Mouse (Mus musculus): ENCODE measurements around the gene Kif27. TPM values are rescaled to one million over a fixed set of nuclear protein-coding genes. Genes with fewer than 3 reads are reported as not detected.

Gene Kif27
- polyA plus RNA-seq, 1 experiment = 60.5 TPM

GRCm38 (mm10) chr13:58273411-58274258, 85.3 kb downstream of the Kif27 start:
- TF ChIP-seq POLR2A (IDR thresholded peaks at IDR 0.05; ENCODE audit: control insufficient read depth, low read depth, low read length) (peak; percentile 3; the same call in 1 of the 2 replicates), CTCF (IDR thresholded peaks at IDR 0.05; ENCODE audit: control insufficient read depth, insufficient read depth, insufficient replicate concordance, low read depth, low read length) (no peak)
- Histone ChIP-seq H3K4me3 (ENCODE audit: control insufficient read depth, low read depth, low read length) (peak overlapping the region; percentile 98), H3K4me1 (ENCODE audit: control insufficient read depth, insufficient read depth, low read length) (peaks cover 16% of the 10 kb centered on the region), H3K36me3 (ENCODE audit: control insufficient read depth, insufficient read depth, low read length) (peaks cover 2% of the 10 kb centered on the region), H3K27me3 (ENCODE audit: control insufficient read depth, insufficient read depth, low read length) (no peaks in the 10 kb centered on the region), H3K27ac (ENCODE audit: control insufficient read depth, insufficient read depth, low read depth, low read length) (peak overlapping the region; percentile 88)

DNA sequence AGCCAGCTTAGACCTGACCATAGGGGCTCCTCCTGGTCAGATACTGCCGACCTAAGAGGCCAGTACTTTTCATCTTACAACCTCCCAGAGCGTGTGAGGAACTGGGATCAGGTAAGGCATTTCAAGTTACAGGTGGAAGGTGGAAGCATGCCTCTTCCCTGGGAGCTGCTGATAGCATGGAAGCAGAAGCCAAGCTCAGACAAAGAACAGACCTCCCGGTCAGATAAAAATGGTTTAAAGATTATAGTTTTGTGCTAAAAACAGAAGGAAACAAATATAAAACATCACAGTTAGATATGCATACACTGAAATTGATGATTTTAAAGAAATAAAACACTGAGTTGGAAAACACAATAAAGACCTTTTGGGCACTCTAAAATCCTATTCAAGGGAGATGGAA, 92.1 kb downstream of the Kif27 start:
- Histone ChIP-seq H3K36me3 (ENCODE audit: control insufficient read depth, insufficient read depth, low read length) (peaks cover 2% of the 10 kb centered on the region), H3K4me3 (ENCODE audit: control insufficient read depth, low read depth, low read length) (no peak overlapping the region), H3K4me1 (ENCODE audit: control insufficient read depth, insufficient read depth, low read length) (peaks cover 5% of the 10 kb centered on the region; the same call in 1 of the 2 replicates), H3K27me3 (ENCODE audit: control insufficient read depth, insufficient read depth, low read length) (no peaks in the 10 kb centered on the region), H3K27ac (ENCODE audit: control insufficient read depth, insufficient read depth, low read depth, low read length) (peak overlapping the region; percentile 14)
- TF ChIP-seq POLR2A (IDR thresholded peaks at IDR 0.05; ENCODE audit: control insufficient read depth, low read depth, low read length) = no peak
- TF ChIP-seq CTCF (IDR thresholded peaks at IDR 0.05; ENCODE audit: control insufficient read depth, insufficient read depth, insufficient replicate concordance, low read depth, low read length) = no peak

- Histone ChIP-seq H3K36me3 (ENCODE audit: control insufficient read depth, insufficient read depth, low read length) (peaks cover 3% of the 10 kb centered on the region), H3K4me1 (ENCODE audit: control insufficient read depth, insufficient read depth, low read length) (0 out of 2 replicates have a peak, but pooled peaks cover 2% of the 10 kb centered on the region), H3K27ac (ENCODE audit: control insufficient read depth, insufficient read depth, low read depth, low read length) (no peak overlapping the region), H3K4me3 (ENCODE audit: control insufficient read depth, low read depth, low read length) (no peak overlapping the region), H3K27me3 (ENCODE audit: control insufficient read depth, insufficient read depth, low read length) (no peaks in the 10 kb centered on the region)
- no peak for TF ChIP-seq CTCF (IDR thresholded peaks at IDR 0.05; ENCODE audit: control insufficient read depth, insufficient read depth, insufficient replicate concordance, low read depth, low read length)
- no peak for TF ChIP-seq POLR2A (IDR thresholded peaks at IDR 0.05; ENCODE audit: control insufficient read depth, low read depth, low read length)
These were observed 95.4 kb downstream of the Kif27 start for GRCm38 (mm10) chr13:58263546-58263945.

- no peak for TF ChIP-seq POLR2A (IDR thresholded peaks at IDR 0.05; ENCODE audit: control insufficient read depth, low read depth, low read length)
- no peak for TF ChIP-seq CTCF (IDR thresholded peaks at IDR 0.05; ENCODE audit: control insufficient read depth, insufficient read depth, insufficient replicate concordance, low read depth, low read length)
- Histone ChIP-seq H3K4me1 (ENCODE audit: control insufficient read depth, insufficient read depth, low read length) (0 out of 2 replicates have a peak, but pooled peaks cover 2% of the 10 kb centered on the region), H3K4me3 (ENCODE audit: control insufficient read depth, low read depth, low read length) (no peak overlapping the region), H3K36me3 (ENCODE audit: control insufficient read depth, insufficient read depth, low read length) (peaks cover 4% of the 10 kb centered on the region), H3K27ac (ENCODE audit: control insufficient read depth, insufficient read depth, low read depth, low read length) (peak overlapping the region; percentile 10; the same call in 1 of the 2 replicates), H3K27me3 (ENCODE audit: control insufficient read depth, insufficient read depth, low read length) (no peaks in the 10 kb centered on the region)
These were observed 97.2 kb downstream of the Kif27 start for GRCm38 (mm10) chr13:58261674-58262073.

DNA sequence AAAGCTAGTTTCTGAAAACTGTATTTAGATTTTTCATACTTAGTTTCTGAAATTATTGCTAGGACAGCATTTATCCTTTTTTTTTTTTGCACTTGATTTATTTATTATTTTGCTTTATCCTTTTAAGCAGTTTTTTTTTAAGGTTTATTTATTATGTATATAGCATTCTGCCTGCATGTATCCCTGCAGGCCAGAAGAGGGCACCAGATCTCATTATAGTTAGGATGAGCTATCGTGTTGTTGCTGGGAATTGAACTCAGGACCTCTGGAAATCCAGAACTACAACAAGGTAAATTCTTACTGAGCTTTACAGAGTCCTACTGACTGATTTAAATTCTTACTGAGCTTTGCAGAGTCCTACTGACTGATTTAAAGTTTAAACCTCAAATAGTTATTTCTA, 105.7 kb downstream of the Kif27 start:
- Histone ChIP-seq H3K27me3 (ENCODE audit: control insufficient read depth, insufficient read depth, low read length) (no peaks in the 10 kb centered on the region), H3K36me3 (ENCODE audit: control insufficient read depth, insufficient read depth, low read length) (peaks cover 8% of the 10 kb centered on the region), H3K4me3 (ENCODE audit: control insufficient read depth, low read depth, low read length) (no peak overlapping the region), H3K4me1 (ENCODE audit: control insufficient read depth, insufficient read depth, low read length) (no peaks in the 10 kb centered on the region), H3K27ac (ENCODE audit: control insufficient read depth, insufficient read depth, low read depth, low read length) (no peak overlapping the region)
- TF ChIP-seq POLR2A (IDR thresholded peaks at IDR 0.05; ENCODE audit: control insufficient read depth, low read depth, low read length) = no peak
- no peak for TF ChIP-seq CTCF (IDR thresholded peaks at IDR 0.05; ENCODE audit: control insufficient read depth, insufficient read depth, insufficient replicate concordance, low read depth, low read length)

DNA sequence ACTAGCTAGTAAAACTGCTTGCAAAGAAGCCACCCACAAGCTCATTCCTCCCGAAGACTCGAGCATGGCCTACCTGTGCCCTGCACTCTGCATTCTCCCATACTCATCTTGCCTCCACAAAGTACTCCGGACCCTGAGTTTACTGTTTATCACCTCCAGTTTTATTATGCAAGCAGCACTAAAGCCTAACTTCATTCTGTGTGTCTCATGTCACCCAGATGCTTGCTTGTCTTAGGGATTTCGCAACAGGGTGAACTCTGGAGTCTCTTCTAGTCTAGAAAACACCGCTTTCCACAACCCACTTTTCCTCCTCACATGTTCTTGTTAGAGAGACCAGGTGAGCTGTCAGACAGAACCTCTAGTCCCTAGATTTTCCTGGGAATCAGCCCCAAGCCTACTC, 110.0 kb downstream of the Kif27 start:
- TF ChIP-seq POLR2A (IDR thresholded peaks at IDR 0.05; ENCODE audit: control insufficient read depth, low read depth, low read length) (no peak), CTCF (IDR thresholded peaks at IDR 0.05; ENCODE audit: control insufficient read depth, insufficient read depth, insufficient replicate concordance, low read depth, low read length) (no peak)
- Histone ChIP-seq H3K27me3 (ENCODE audit: control insufficient read depth, insufficient read depth, low read length) (no peaks in the 10 kb centered on the region), H3K27ac (ENCODE audit: control insufficient read depth, insufficient read depth, low read depth, low read length) (no peak overlapping the region), H3K36me3 (ENCODE audit: control insufficient read depth, insufficient read depth, low read length) (peaks cover 6% of the 10 kb centered on the region), H3K4me3 (ENCODE audit: control insufficient read depth, low read depth, low read length) (no peak overlapping the region), H3K4me1 (ENCODE audit: control insufficient read depth, insufficient read depth, low read length) (no peaks in the 10 kb centered on the region)

Other genes with a start within 250 kb of the Kif27 start
- gene Klhl3, start 245.5 kb downstream of the Kif27 start, polyA plus RNA-seq (2012; rRNA removed) = 5.6 TPM in 2 replicates
- gene Hnrnpa0, start 230.6 kb downstream of the Kif27 start, polyA plus RNA-seq (2012; rRNA removed) = 36.8 and 45.7 TPM in 2 replicates
- 6.0 and 6.7 TPM in 2 replicates for gene Idnk, start 201.5 kb downstream of the Kif27 start, polyA plus RNA-seq (2012; rRNA removed)
- 95.2 and 117 TPM in 2 replicates for gene Ubqln1, start 143.5 kb downstream of the Kif27 start, polyA plus RNA-seq (2012; rRNA removed)
- 195 and 220 TPM in 2 replicates for gene Gkap1, start 83.4 kb downstream of the Kif27 start, polyA plus RNA-seq (2012; rRNA removed)
- gene 2210016F16Rik, start 26.1 kb upstream of the Kif27 start, polyA plus RNA-seq (2012; rRNA removed) = 3.4 and 3.9 TPM in 2 replicates
- 32.2 and 37.1 TPM in 2 replicates for gene Rmi1, start 43.1 kb upstream of the Kif27 start, polyA plus RNA-seq (2012; rRNA removed)
- gene Hnrnpk, start 44.2 kb upstream of the Kif27 start, polyA plus RNA-seq (2012; rRNA removed) = 185 and 215 TPM in 2 replicates